Mouse (Mus musculus) urinary bladder, adult 2 months (tissue): ENCODE data around the gene Aptx. TPM values are rescaled to one million over a fixed set of nuclear protein-coding genes. Genes with fewer than 3 reads are reported as not detected.

Source experiments
- DNase-seq: peaks from one replicate; pipeline ENCODE4 v3.0.0; 2022; ENCODE audit warnings: low spot score
- polyA plus RNA-seq: library from polyadenylated mRNA; depleted of rRNA; stranded (reverse); fragments of >200 nt; gene quantifications from 2 replicates; pipeline ENCODE4 v1.2.3, GENCODE M21; 2012; rRNA removed

Gene Aptx
- polyA plus RNA-seq, 1 experiment = 17.5 TPM

GRCm38 (mm10) chr4:40666237-40667012 is 36.6 kb downstream of the Aptx start:
- DNase-seq = no peak

- DNase-seq = no peak
These were observed 51.9 kb downstream of the Aptx start for GRCm38 (mm10) chr4:40651055-40651454.

GRCm38 (mm10) chr4:40649111-40649510 is 53.9 kb downstream of the Aptx start:
- DNase-seq = no peak

GRCm38 (mm10) chr4:40643567-40643966 is 59.4 kb downstream of the Aptx start:
- DNase-seq = no peak

- no peak for DNase-seq
These were observed 62.0 kb downstream of the Aptx start for GRCm38 (mm10) chr4:40640991-40641390.

Other genes with a start within 250 kb of the Aptx start
- 0.04 and 0.07 TPM in 2 replicates for gene Tmem215, start 231.0 kb downstream of the Aptx start, polyA plus RNA-seq
- 47.7 and 61.5 TPM in 2 replicates for gene Dnaja1, start 19.0 kb upstream of the Aptx start, polyA plus RNA-seq
- gene Smu1, start 54.7 kb upstream of the Aptx start, polyA plus RNA-seq = 52.9 and 64.9 TPM in 2 replicates
- 55.9 and 66.7 TPM in 2 replicates for gene B4galt1, start 150.8 kb upstream of the Aptx start, polyA plus RNA-seq
- 0.37 TPM in 1 of 2 replicates, not detected in the other for gene Spink4, start 216.9 kb upstream of the Aptx start, polyA plus RNA-seq
- gene Bag1, start 245.1 kb upstream of the Aptx start, polyA plus RNA-seq = 126 and 153 TPM in 2 replicates
- gene Chmp5, start 245.2 kb upstream of the Aptx start, polyA plus RNA-seq = 102 and 115 TPM in 2 replicates